Mouse (Mus musculus) megakaryocyte, embryonic 14.5 days (primary cell): Measurements from ENCODE around the gene Med31.

Experiments used
- FLI1 ChIP-seq: IDR thresholded peaks from 2 replicates; pipeline ENCODE4 v1.6.1; 2012; ENCODE audit warnings: low read length, inconsistent platforms, mixed read lengths
- GATA1 ChIP-seq: IDR thresholded peaks from 3 replicates; pipeline ENCODE4 v1.6.1; 2012; ENCODE audit warnings: mixed read lengths, low read length, inconsistent platforms, borderline replicate concordance

DNA sequence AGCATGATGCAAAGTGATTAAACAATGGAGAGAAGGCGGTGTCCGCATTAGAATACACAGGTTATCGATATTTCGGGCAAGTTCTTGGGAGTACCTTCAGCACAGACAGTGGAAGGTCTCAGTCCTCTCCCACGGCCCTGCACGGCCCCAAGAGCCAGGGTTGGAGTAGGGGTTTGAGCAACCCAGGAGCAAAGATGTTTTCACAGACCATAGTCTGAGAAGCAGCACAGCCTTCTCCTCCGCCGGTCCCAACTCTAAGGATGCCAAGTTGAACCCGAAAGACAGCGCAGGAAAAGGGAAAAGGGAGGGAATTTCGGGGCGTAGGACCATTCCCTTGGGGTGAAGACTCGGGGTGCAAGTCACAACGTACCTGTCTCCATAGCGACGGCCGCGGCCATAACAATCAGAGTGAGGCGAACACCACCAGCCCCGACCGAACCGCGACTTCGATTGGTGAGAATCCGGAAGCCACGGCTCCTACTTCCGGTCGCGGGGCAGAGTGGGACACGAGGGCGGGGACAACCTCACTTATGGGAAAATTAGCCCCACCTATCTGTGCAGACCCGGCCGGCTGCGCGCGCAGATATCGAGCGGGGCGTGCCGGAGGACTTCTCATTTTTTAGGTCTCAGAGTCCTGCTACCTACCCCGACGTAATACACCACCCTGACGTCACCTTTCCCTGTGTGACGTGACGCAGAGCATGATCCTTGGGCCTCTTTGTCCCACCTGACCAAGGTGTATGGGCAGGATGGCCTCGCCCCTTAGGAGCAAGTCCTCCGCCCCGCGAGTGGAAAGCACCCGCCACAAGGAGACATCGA lies 592 bp downstream of the Med31 start:
- no peak for TF ChIP-seq GATA1
- peak; percentile 23; the same call in 1 of the 2 replicates for TF ChIP-seq FLI1
